Mouse (Mus musculus) MEL (cell line): ENCODE measurements around the gene Wnt3. TPM values are rescaled to one million over a fixed set of nuclear protein-coding genes. Genes with fewer than 3 reads are reported as not detected.
"Not testable (repeated sequence)": the region's sequence is repeated elsewhere in the genome, so short reads cannot be mapped to it uniquely, and the experiment has no call there.

Experiments used
- DNase-seq: peaks from one replicate; pipeline ENCODE4 v3.0.0; 2011; ENCODE audit warnings: low read depth, low spot score
- H3K27ac ChIP-seq: 2 replicates; pipeline ENCODE4 v1.5.1; 2012; ENCODE audit warnings: low read depth, mild to moderate bottlenecking, control low read depth, low read length, moderate library complexity; ENCODE audit not compliant: control insufficient read depth
- H3K27me3 ChIP-seq, 2 experiments: fragments of 150-350 bp in 1 of 2; sonication (generic) in 1 of 2; 2 replicates each; pipeline ENCODE4 v1.6.1; 2012; ENCODE audit warnings: low read length in 2 of 2, mild to moderate bottlenecking in 2 of 2, improper control_type of control experiment in 1 of 2, moderate library complexity in 1 of 2; ENCODE audit not compliant: insufficient read depth in 2 of 2, control insufficient read depth in 1 of 2
- H3K36me3 ChIP-seq, 2 experiments: 2 replicates each; pipeline ENCODE4 v1.6.1; 2012 to 2014; ENCODE audit warnings: low read length in 2 of 2, improper control_type of control experiment in 1 of 2, inconsistent platforms in 1 of 2, mild to moderate bottlenecking in 1 of 2; ENCODE audit not compliant: insufficient read depth in 2 of 2, control insufficient read depth in 1 of 2
- H3K4me1 ChIP-seq, 2 experiments: fragments of 150-350 bp in 1 of 2; sonication (generic) in 1 of 2; 2 replicates each; pipeline ENCODE4 v1.6.1; 2012; ENCODE audit warnings: low read length in 2 of 2, improper control_type of control experiment in 1 of 2, mild to moderate bottlenecking in 1 of 2; ENCODE audit not compliant: insufficient read depth in 2 of 2, control insufficient read depth in 1 of 2
- H3K4me3 ChIP-seq, 2 experiments: fragments of 150-350 bp in 1 of 2; sonication (generic) in 1 of 2; 2 replicates each; pipeline ENCODE4 v1.5.1; 2012; ENCODE audit warnings: low read depth in 2 of 2, low read length in 2 of 2, mild to moderate bottlenecking in 2 of 2, moderate library complexity in 2 of 2, control low read depth in 1 of 2, improper control_type of control experiment in 1 of 2; ENCODE audit not compliant: control insufficient read depth in 1 of 2, insufficient read depth in 1 of 2
- H3K79me2 ChIP-seq: 2 replicates; pipeline ENCODE4 v1.6.1; 2012; ENCODE audit warnings: mild to moderate bottlenecking, low read length, moderate library complexity; ENCODE audit not compliant: control insufficient read depth, poor library complexity, insufficient read depth
- H3K9ac ChIP-seq: 2 replicates; pipeline ENCODE4 v1.6.1; 2012; ENCODE audit warnings: low read depth, mild to moderate bottlenecking, control low read depth, low read length, moderate library complexity; ENCODE audit not compliant: control insufficient read depth, poor library complexity, severe bottlenecking
- H3K9me3 ChIP-seq: fragments of 150-350 bp; sonication (generic); replicated peaks from 2 replicates; pipeline ENCODE4 v1.6.1; 2012; ENCODE audit warnings: mild to moderate bottlenecking, low read length, improper control_type of control experiment, moderate library complexity; ENCODE audit not compliant: insufficient read depth
- CHD1 ChIP-seq: IDR thresholded peaks from 2 replicates; pipeline ENCODE4 v1.6.1; 2012; ENCODE audit warnings: low read depth, mild to moderate bottlenecking, inconsistent platforms, low read length, improper control_type of control experiment
- CTCF ChIP-seq, 3 experiments: IDR thresholded peaks in 2 of 3; conservative IDR thresholded peaks in 1 of 3; 2 replicates each; pipeline ENCODE4 v1.5.1; 2011 to 2012; ENCODE audit warnings: low read length in 3 of 3, low read depth in 2 of 3, mild to moderate bottlenecking in 2 of 3, improper control_type of control experiment in 1 of 3, inconsistent platforms in 1 of 3, mixed read lengths in 1 of 3, moderate library complexity in 1 of 3; ENCODE audit not compliant: control insufficient read depth in 1 of 3, insufficient read depth in 1 of 3, poor library complexity in 1 of 3, severe bottlenecking in 1 of 3
- E2F4 ChIP-seq: IDR thresholded peaks from 2 replicates; pipeline ENCODE4 v1.6.1; 2011; ENCODE audit warnings: low read depth, low read length, improper control_type of control experiment, borderline replicate concordance
- ELF1 ChIP-seq: IDR thresholded peaks from 2 replicates; pipeline ENCODE4 v1.6.1; 2014; ENCODE audit warnings: low read depth, mild to moderate bottlenecking, inconsistent platforms, low read length, improper control_type of control experiment, moderate library complexity
- GATA1 ChIP-seq: IDR thresholded peaks from 2 replicates; pipeline ENCODE4 v1.6.1; 2011; ENCODE audit warnings: low read depth, low read length, improper control_type of control experiment
- JUND ChIP-seq: IDR thresholded peaks from 2 replicates; pipeline ENCODE4 v1.6.1; 2011; ENCODE audit warnings: low read depth, mild to moderate bottlenecking, improper control_type of control experiment, low read length
- KAT2A ChIP-seq: conservative IDR thresholded peaks from 2 replicates; pipeline ENCODE4 v1.6.1; 2012; ENCODE audit warnings: low read depth, low read length, improper control_type of control experiment, inconsistent platforms
- MAZ ChIP-seq: IDR thresholded peaks from 2 replicates; pipeline ENCODE4 v1.6.1; 2012; ENCODE audit warnings: low read depth, mild to moderate bottlenecking, inconsistent platforms, low read length, improper control_type of control experiment
- NRF1 ChIP-seq: IDR thresholded peaks from 2 replicates; pipeline ENCODE4 v1.6.1; 2014; ENCODE audit warnings: low read depth, mild to moderate bottlenecking, inconsistent platforms, low read length, improper control_type of control experiment, moderate library complexity; ENCODE audit not compliant: poor library complexity, insufficient read depth, severe bottlenecking
- POLR2AphosphoS2 ChIP-seq: IDR thresholded peaks from 2 replicates; pipeline ENCODE4 v1.6.1; 2011; ENCODE audit warnings: low read length, improper control_type of control experiment
- RAD21 ChIP-seq: IDR thresholded peaks from 2 replicates; pipeline ENCODE4 v1.6.1; 2011; ENCODE audit warnings: mild to moderate bottlenecking, low read depth, low read length, improper control_type of control experiment
- SIN3A ChIP-seq: IDR thresholded peaks from 2 replicates; pipeline ENCODE4 v1.6.1; 2012; ENCODE audit warnings: low read length, improper control_type of control experiment, inconsistent platforms
- SMC3 ChIP-seq: IDR thresholded peaks from 2 replicates; pipeline ENCODE4 v1.6.1; 2011; ENCODE audit warnings: low read depth, low read length, improper control_type of control experiment
- TAL1 ChIP-seq: IDR thresholded peaks from 2 replicates; pipeline ENCODE4 v1.6.1; 2012; ENCODE audit warnings: mild to moderate bottlenecking, inconsistent platforms, low read length, moderate library complexity, mixed read lengths
- USF1 ChIP-seq: IDR thresholded peaks from 2 replicates; pipeline ENCODE4 v1.6.1; 2014; ENCODE audit warnings: low read depth, mild to moderate bottlenecking, inconsistent platforms, low read length, improper control_type of control experiment, moderate library complexity
- ZC3H11A ChIP-seq: IDR thresholded peaks from 2 replicates; pipeline ENCODE4 v1.6.1; 2012; ENCODE audit warnings: low read depth, mild to moderate bottlenecking, inconsistent platforms, low read length, improper control_type of control experiment
- ZKSCAN1 ChIP-seq: IDR thresholded peaks from 2 replicates; pipeline ENCODE4 v1.6.1; 2012; ENCODE audit warnings: low read depth, mild to moderate bottlenecking, inconsistent platforms, low read length, improper control_type of control experiment, moderate library complexity
- ZNF384 ChIP-seq: IDR thresholded peaks from 2 replicates; pipeline ENCODE4 v1.6.1; 2012; ENCODE audit warnings: low read depth, mild to moderate bottlenecking, inconsistent platforms, low read length, improper control_type of control experiment
- polyA plus RNA-seq, 2 experiments: library from polyadenylated mRNA; stranded (reverse) in 1 of 2; unstranded in 1 of 2; fragments of >175 nt in 1 of 2; fragments of >200 nt in 1 of 2; gene quantifications; 2 replicates each; pipeline versions ENCODE4 v1.2.1 to v1.2.4; 2012; ENCODE audit warnings: low replicate concordance in 2 of 2, low read depth in 1 of 2; ENCODE audit not compliant: insufficient read length in 2 of 2, insufficient read depth in 1 of 2, missing spikeins in 1 of 2
- total RNA-seq: library from RNA; depleted of rRNA; stranded (reverse); fragments of 300-350 nt; gene quantifications from 2 replicates; pipeline ENCODE4 v1.2.3, GENCODE M21; 2012

Gene Wnt3
- total and polyA plus RNA-seq, 3 experiments: not detected

DNA sequence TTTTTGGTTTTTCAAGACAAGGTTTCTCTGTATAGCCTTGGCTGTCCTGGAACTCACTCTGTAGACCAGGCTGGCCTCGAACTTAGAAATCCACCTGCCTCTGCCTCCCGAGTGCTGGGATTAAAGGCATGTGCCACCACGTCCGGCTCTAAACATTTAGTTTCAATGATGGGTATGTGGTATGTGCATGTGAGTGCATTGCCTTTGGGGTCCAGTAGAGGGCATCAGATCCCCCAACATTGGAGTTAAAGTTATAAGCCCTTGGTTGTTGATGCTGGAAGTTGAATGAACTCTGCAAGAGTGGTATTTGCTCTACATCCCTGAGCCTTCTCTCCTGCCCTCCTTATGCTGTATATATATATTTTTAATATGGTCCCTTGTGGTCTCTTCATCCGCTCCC lies 13.1 kb upstream of the Wnt3 start:
- not testable (repeated sequence) for H3K4me1 ChIP-seq, H3K27me3 ChIP-seq, H3K27ac ChIP-seq, H3K79me2 ChIP-seq, H3K36me3 ChIP-seq, H3K9ac ChIP-seq, H3K4me3 ChIP-seq, H3K9me3 ChIP-seq
- peak; percentile 19 to 49 (median 35); a peak in 4 of 6 replicates for TF ChIP-seq CTCF (IDR thresholded peaks at IDR 0.05 in 2 of 3, conservative IDR thresholded peaks at IDR 0.05 in 1 of 3; ENCODE audit: control insufficient read depth in 1 of 3, insufficient read depth in 1 of 3, low read depth in 2 of 3, low read length in 3 of 3, poor library complexity in 1 of 3, severe bottlenecking in 1 of 3)
- TF ChIP-seq RAD21: peak; percentile 16
- TF ChIP-seq ZNF384: 0 out of 2 replicates have a peak, but pooled peaks have one; percentile 37
- TF ChIP-seq SMC3: peak; percentile 28; the same call in 1 of the 2 replicates
- peak; percentile 37 for DNase-seq

DNA sequence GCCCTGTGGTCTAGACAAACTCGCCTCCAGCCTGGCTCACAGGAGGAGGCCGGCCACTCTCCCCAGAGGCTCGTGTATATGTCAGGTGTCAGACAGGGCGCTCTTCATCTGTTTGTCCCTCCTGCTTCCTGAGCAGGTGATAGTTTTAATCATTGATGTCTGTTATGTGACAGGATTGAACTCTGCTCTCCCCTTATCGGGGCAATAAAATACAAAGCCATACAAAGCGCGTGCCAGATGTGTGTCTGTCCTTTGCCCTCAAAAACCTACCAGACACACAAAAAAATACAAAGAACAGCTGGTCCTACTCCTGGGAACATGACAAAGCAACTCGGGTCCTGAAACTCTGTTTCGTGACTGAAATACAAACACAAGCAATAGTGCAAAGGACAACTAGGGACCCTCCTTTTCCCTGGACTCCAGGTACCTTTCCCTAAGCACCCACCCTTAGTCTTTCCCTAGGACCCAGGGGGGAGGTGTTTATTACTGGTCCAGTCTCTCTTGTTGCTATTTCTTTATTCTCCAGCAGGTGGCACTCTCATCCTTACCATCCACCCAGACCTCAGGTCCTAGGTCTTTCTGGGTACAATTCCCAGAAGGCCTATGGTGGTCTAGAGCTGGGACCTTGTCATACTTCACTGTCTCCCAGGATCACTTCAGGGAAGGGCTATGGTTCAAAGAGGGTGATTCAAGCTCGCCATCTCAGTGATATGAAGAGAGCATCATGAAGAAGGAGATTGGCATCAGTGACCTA lies 10.4 kb upstream of the Wnt3 start:
- no peak for TF ChIP-seq TAL1
- peak; percentile 98 for TF ChIP-seq SMC3
- peak; percentile 67 to 97 (median 67) for TF ChIP-seq CTCF (IDR thresholded peaks at IDR 0.05 in 2 of 3, conservative IDR thresholded peaks at IDR 0.05 in 1 of 3; ENCODE audit: control insufficient read depth in 1 of 3, insufficient read depth in 1 of 3, low read depth in 2 of 3, low read length in 3 of 3, poor library complexity in 1 of 3, severe bottlenecking in 1 of 3)
- TF ChIP-seq CHD1: no peak
- TF ChIP-seq E2F4: no peak
- peak; percentile 94 for TF ChIP-seq ZC3H11A
- 0 out of 2 replicates have a peak, but pooled peaks have one; percentile 55 for TF ChIP-seq JUND
- TF ChIP-seq MAZ: 0 out of 2 replicates have a peak, but pooled peaks have one; percentile 51
- TF ChIP-seq SIN3A: 0 out of 2 replicates have a peak, but pooled peaks have one; percentile 36
- TF ChIP-seq GATA1: no peak
- peak; percentile 98 for TF ChIP-seq RAD21
- no peak for TF ChIP-seq ZKSCAN1
- no peak for TF ChIP-seq POLR2AphosphoS2
- H3K9me3 ChIP-seq: no peaks in the 10 kb centered on the region
- no peaks in the 10 kb centered on the region for H3K4me1 ChIP-seq
- H3K27me3 ChIP-seq: no peaks in the 10 kb centered on the region
- H3K4me3 ChIP-seq: no peak overlapping the region
- no peak overlapping the region for H3K27ac ChIP-seq
- no peaks in the 10 kb centered on the region for H3K36me3 ChIP-seq
- H3K79me2 ChIP-seq: no peaks in the 10 kb centered on the region
- DNase-seq: peak; percentile 70
- no peak overlapping the region for H3K9ac ChIP-seq

DNA sequence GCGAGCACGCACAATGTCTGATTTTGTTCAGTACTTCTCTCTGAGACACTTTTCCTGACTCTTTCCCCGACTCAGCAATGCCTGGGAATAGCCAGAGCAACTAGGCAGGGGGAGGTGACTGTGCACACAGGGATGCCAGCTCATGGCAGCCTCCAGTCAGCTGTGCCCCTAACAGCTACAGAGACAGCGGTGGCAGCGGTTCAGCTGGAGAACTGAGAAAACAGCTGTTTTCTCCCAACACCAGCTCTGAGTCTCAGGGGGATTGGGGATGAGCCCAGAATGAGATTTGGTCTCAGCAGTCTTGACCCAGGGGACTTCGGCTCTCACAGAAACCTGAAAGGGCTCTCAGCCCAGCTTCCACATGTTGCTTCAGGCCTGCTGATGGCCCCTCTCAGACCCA lies 9.3 kb upstream of the Wnt3 start:
- no peaks in the 10 kb centered on the region for H3K4me1 ChIP-seq
- H3K27me3 ChIP-seq: no peaks in the 10 kb centered on the region
- no peak overlapping the region for H3K4me3 ChIP-seq
- H3K27ac ChIP-seq: no peak overlapping the region
- H3K79me2 ChIP-seq: no peaks in the 10 kb centered on the region
- no peak for DNase-seq
- TF ChIP-seq USF1 (no peak), KAT2A (no peak), NRF1 (no peak), ELF1 (no peak), SMC3 (no peak)
- TF ChIP-seq, all 39 proteins: peak for 0
- no peaks in the 10 kb centered on the region for H3K36me3 ChIP-seq
- H3K9me3 ChIP-seq: no peaks in the 10 kb centered on the region
- no peak overlapping the region for H3K9ac ChIP-seq
